Mouse (Mus musculus): Measurements from ENCODE around the gene Plekha7.

DNA sequence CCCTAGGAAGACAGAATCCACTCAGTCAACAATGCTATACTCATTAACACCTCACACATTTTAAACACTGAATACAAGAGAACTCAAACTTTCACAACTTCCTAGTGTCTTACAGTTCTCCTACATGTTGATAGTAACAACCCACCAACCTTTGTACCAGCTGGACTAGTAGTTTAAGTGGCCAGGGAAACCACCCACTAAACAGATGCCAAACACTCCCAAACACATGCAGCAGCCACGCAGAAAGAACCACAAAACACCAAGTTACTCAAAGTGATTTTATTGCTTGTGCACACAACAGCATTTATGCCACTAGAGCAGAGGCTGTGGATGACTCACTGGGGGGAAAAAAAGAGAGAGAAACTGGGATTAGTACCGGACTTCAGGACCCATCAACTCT lies 23.1 kb upstream of the Plekha7 start:
- TF ChIP-seq POLR2A (IDR thresholded peaks at IDR 0.05; ENCODE audit: borderline replicate concordance, insufficient read depth, low read length): no peak
- no peak for TF ChIP-seq CTCF (IDR thresholded peaks at IDR 0.05; ENCODE audit: borderline replicate concordance, insufficient read depth, low read depth, low read length)
